ENCODE assay signal across 39 mouse cellular contexts in the genomic region with DNA sequence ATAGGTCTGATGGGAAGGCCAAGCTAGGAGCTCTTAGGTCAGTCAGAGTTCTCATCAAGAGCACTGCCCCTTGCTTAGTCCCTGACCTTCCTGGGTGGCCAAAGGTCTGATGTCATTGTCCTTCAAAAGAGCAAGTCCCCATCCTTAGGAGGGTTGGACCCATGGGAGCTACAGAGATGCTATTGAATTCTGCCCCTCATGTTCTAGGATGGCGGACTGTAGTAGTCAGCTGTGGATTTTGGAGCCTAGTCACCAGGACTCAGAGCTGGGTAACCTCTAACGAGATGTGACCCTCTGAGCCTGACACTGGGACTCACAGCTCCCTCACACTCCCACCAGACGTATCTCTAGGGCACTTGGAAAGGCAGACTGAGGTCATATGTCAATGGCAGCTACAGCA. TPM values are rescaled to one million over a fixed set of nuclear protein-coding genes. Genes with fewer than 3 reads are reported as not detected.
"Had no signal": no experiment of that assay in that cellular context is flagged by ENCODE, and none has a peak within 500 bp of the region (broad histone marks: within the 10 kb centered on the region; RNA-seq: fewer than 3 reads in every experiment).

No protein-coding gene starts in this region.

- ATAC-seq: forebrain, embryonic 13.5 days; forebrain, embryonic 14.5 days; forebrain, embryonic 15.5 days; forebrain, embryonic 16.5 days; forebrain, postnatal 0 days had no signal

- H3K4me2 ChIP-seq: embryonic facial prominence, embryonic 12.5 days; embryonic facial prominence, embryonic 13.5 days; embryonic facial prominence, embryonic 15.5 days; forebrain, embryonic 12.5 days; forebrain, embryonic 13.5 days; forebrain, embryonic 15.5 days had no signal

- H3K9me3 ChIP-seq: embryonic facial prominence, embryonic 10.5 days; embryonic facial prominence, embryonic 12.5 days; embryonic facial prominence, embryonic 13.5 days; embryonic facial prominence, embryonic 15.5 days; forebrain, embryonic 10.5 days; forebrain, embryonic 12.5 days; forebrain, embryonic 13.5 days; forebrain, embryonic 15.5 days had no signal

- DNase-seq: cerebellum, adult 18-20 months; cerebellum, adult 2 months; cerebellum, adult 8-10 months; cerebellum, adult 9-10 months; cerebellum, adult 9-11 months; cerebellum, postnatal 10 days; cerebellum, postnatal 14 days; cerebellum, postnatal 25 days; cerebellum, postnatal 36 days; embryo, embryonic 11 days; forebrain, postnatal 0 days; gastrocnemius, adult 2 months; gastrocnemius, postnatal 10 days; gastrocnemius, postnatal 14 days; gastrocnemius, postnatal 25 days; gastrocnemius, postnatal 36 days; heart, adult 18-20 months had no signal

- H3K27me3 ChIP-seq: embryonic facial prominence, embryonic 12.5 days; embryonic facial prominence, embryonic 13.5 days; embryonic facial prominence, embryonic 15.5 days; forebrain, embryonic 12.5 days; forebrain, embryonic 13.5 days; forebrain, embryonic 15.5 days had no signal

- H3K4me3 ChIP-seq: embryonic facial prominence, embryonic 10.5 days; embryonic facial prominence, embryonic 12.5 days; embryonic facial prominence, embryonic 13.5 days; embryonic facial prominence, embryonic 15.5 days; erythroblast, embryonic 14.5 days; forebrain, embryonic 10.5 days; forebrain, embryonic 12.5 days; forebrain, embryonic 13.5 days; forebrain, embryonic 15.5 days; gastrocnemius, adult 2 months had no signal

- H3K36me3 ChIP-seq: embryonic facial prominence, embryonic 10.5 days; embryonic facial prominence, embryonic 12.5 days; embryonic facial prominence, embryonic 13.5 days; embryonic facial prominence, embryonic 15.5 days; forebrain, embryonic 10.5 days; forebrain, embryonic 12.5 days; forebrain, embryonic 15.5 days had no signal

- H3K27ac ChIP-seq: embryonic facial prominence, embryonic 10.5 days; embryonic facial prominence, embryonic 12.5 days; embryonic facial prominence, embryonic 13.5 days; embryonic facial prominence, embryonic 15.5 days; forebrain, embryonic 10.5 days; forebrain, embryonic 12.5 days; forebrain, embryonic 13.5 days; forebrain, embryonic 15.5 days; gastrocnemius, adult 2 months had no signal

- H3K4me1 ChIP-seq: embryonic facial prominence, embryonic 10.5 days; embryonic facial prominence, embryonic 12.5 days; embryonic facial prominence, embryonic 13.5 days; embryonic facial prominence, embryonic 15.5 days; forebrain, embryonic 10.5 days; forebrain, embryonic 12.5 days; forebrain, embryonic 13.5 days; forebrain, embryonic 15.5 days had no signal

- H3K9ac ChIP-seq: embryonic facial prominence, embryonic 12.5 days; embryonic facial prominence, embryonic 13.5 days; embryonic facial prominence, embryonic 15.5 days; forebrain, embryonic 12.5 days; forebrain, embryonic 13.5 days; forebrain, embryonic 15.5 days; forebrain, postnatal 0 days had no signal

RNA-seq across cellular contexts. Expression of a gene that starts 9.4 kb away (rescaled TPM):
- total RNA-seq: common myeloid progenitor, adult 5-6 weeks; forebrain, postnatal 0 days; gastrocnemius, adult 18-20 months; gastrocnemius, adult 2 months; gastrocnemius, adult 8-10 months; gastrocnemius, postnatal 10 days; gastrocnemius, postnatal 14 days; gastrocnemius, postnatal 25 days; gastrocnemius, postnatal 36 days; gastrocnemius, postnatal 4 days; granulocyte monocyte progenitor cell, adult 5-6 weeks; heart, adult 18-20 months had no signal
- polyA plus RNA-seq: cerebellum, adult 2 months; cortical plate, adult 2 months; embryonic facial prominence, embryonic 11.5 days; embryonic facial prominence, embryonic 12.5 days; embryonic facial prominence, embryonic 13.5 days; embryonic facial prominence, embryonic 15.5 days; erythroblast, embryonic 14.5 days; forebrain, embryonic 10.5 days; forebrain, embryonic 11.5 days; forebrain, embryonic 12.5 days; forebrain, embryonic 13.5 days; forebrain, embryonic 14.5 days; forebrain, embryonic 15.5 days; forebrain, embryonic 16.5 days; frontal cortex, adult 2 months; gonadal fat pad, adult 2 months had no signal

RNA-seq across cellular contexts. Expression of a gene that starts 32.3 kb away (rescaled TPM):
- polyA plus RNA-seq: erythroblast, embryonic 14.5 days had no signal

RNA-seq across cellular contexts. Expression of a gene that starts 58.5 kb away (rescaled TPM):
- total RNA-seq: common myeloid progenitor, adult 5-6 weeks; gastrocnemius, adult 18-20 months; gastrocnemius, adult 2 months; gastrocnemius, adult 8-10 months; gastrocnemius, postnatal 10 days; gastrocnemius, postnatal 14 days; gastrocnemius, postnatal 25 days; gastrocnemius, postnatal 36 days; gastrocnemius, postnatal 4 days; granulocyte monocyte progenitor cell, adult 5-6 weeks; heart, adult 18-20 months had no signal
- polyA plus RNA-seq: embryonic facial prominence, embryonic 13.5 days; embryonic facial prominence, embryonic 14.5 days; erythroblast, embryonic 14.5 days; gonadal fat pad, adult 2 months had no signal
